Mouse (Mus musculus) lung, postnatal 0 days (tissue): ENCODE data around the gene Plagl1. TPM values are rescaled to one million over a fixed set of nuclear protein-coding genes. Genes with fewer than 3 reads are reported as not detected.
A peak's percentile ranks its signal among the peaks of the same experiment; 100 is the strongest.

Experiments
- ATAC-seq: fragments of 200-750 bp; cut with Nextera tagmentation; 2 replicates; pipeline ENCODE4 v1.8.0; 2017; ENCODE audit warnings: moderate library complexity
- DNase-seq: peaks from one replicate; pipeline ENCODE4 v3.0.0-alpha.2; 2016; ENCODE audit warnings: low spot score
- H3K27ac ChIP-seq: fragments of 300-500 bp; sonication (generic); 2 replicates; pipeline ENCODE4 v1.5.1; 2014; ENCODE audit warnings: antibody characterized with exemption, mild to moderate bottlenecking, low read length, mixed read lengths
- H3K27me3 ChIP-seq: fragments of 300-500 bp; sonication (generic); replicated peaks from 2 replicates; pipeline ENCODE4 v1.6.1; 2014; ENCODE audit warnings: low read length, mixed read lengths; ENCODE audit not compliant: insufficient read depth
- H3K36me3 ChIP-seq: fragments of 300-500 bp; sonication (generic); 2 replicates; pipeline ENCODE4 v1.6.1; 2014; ENCODE audit warnings: low read length, mixed read lengths; ENCODE audit not compliant: insufficient read depth
- H3K4me1 ChIP-seq: fragments of 300-500 bp; sonication (generic); 2 replicates; pipeline ENCODE4 v1.6.1; 2014; ENCODE audit warnings: antibody characterized with exemption, low read depth, low read length, mixed read lengths; ENCODE audit not compliant: insufficient read depth
- H3K4me2 ChIP-seq: fragments of 300-500 bp; sonication (generic); replicated peaks from 2 replicates; pipeline ENCODE4 v1.6.1; 2014; ENCODE audit warnings: low read depth, mild to moderate bottlenecking, low read length, moderate library complexity, mixed read lengths
- H3K4me3 ChIP-seq: fragments of 300-500 bp; sonication (generic); 2 replicates; pipeline ENCODE4 v1.5.1; 2014; ENCODE audit warnings: low read depth, low read length
- H3K9ac ChIP-seq: fragments of 300-500 bp; sonication (generic); replicated peaks from 2 replicates; pipeline ENCODE4 v1.6.1; 2014; ENCODE audit warnings: low read depth, mild to moderate bottlenecking
- H3K9me3 ChIP-seq: fragments of 300-500 bp; sonication (generic); 2 replicates; pipeline ENCODE4 v1.6.1; 2016; ENCODE audit warnings: low read length, mixed read lengths
- CTCF ChIP-seq: IDR thresholded peaks from 2 replicates; pipeline ENCODE4 v1.5.1; 2016; ENCODE audit warnings: antibody characterized with exemption, mild to moderate bottlenecking
- EP300 ChIP-seq: IDR thresholded peaks from 2 replicates; pipeline ENCODE4 v1.6.1; 2016; ENCODE audit warnings: antibody characterized with exemption, mild to moderate bottlenecking, control low read depth
- WGBS: fragments of 180-500 bp; shearing (Covaris S2); extraction: QIAGEN DNeasy Blood & Tissue Kit; methylation state at CpG from one replicate; pipeline ENCODE4 v1.1.7; 2014; 5-methylcytosine and 5-hydroxymethylcytosine counted together
- polyA plus RNA-seq: library from polyadenylated mRNA; unstranded; fragments of >200 nt; fragmentation: Nextera tagmentation; extraction: Ambion mirVana; gene quantifications from 2 replicates; pipeline ENCODE4 v1.2.1, GENCODE M21; 2015

Plagl1 gene
- polyA plus RNA-seq, 1 experiment from 2014 or later = 43.4 TPM

DNA sequence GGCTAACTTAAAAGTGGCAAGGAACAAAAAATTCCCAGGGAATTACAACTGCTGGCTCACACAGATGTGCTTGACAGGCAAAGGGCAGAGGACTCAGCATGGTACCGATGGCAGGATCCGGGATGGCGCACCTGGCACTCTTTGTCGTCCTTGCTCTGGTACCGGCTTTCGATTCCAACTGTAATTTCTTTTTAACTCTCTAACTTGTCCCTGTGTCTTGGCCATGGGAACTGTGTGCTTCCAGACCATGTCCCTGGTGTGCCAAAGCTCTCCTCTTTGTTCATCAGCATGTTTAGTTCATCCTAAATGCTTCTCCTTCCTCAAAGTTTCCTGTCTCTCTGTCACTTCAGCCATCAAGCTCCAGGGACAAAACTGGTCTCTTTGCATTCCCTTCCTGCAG lies 77.6 kb downstream of the Plagl1 start:
- TF ChIP-seq CTCF (no peak), EP300 (no peak)
- ATAC-seq = no peak
- no peaks in the 10 kb centered on the region for H3K27me3 ChIP-seq
- H3K9ac ChIP-seq = no peak overlapping the region
- H3K4me3 ChIP-seq = no peak overlapping the region
- DNase-seq = no peak
- H3K27ac ChIP-seq = no peak overlapping the region
- WGBS = 76% methylated on average over 6 of the region's 6 CpGs
- H3K4me2 ChIP-seq = no peak overlapping the region
- no peaks in the 10 kb centered on the region for H3K9me3 ChIP-seq
- H3K4me1 ChIP-seq = no peaks in the 10 kb centered on the region
- H3K36me3 ChIP-seq = no peaks in the 10 kb centered on the region

DNA sequence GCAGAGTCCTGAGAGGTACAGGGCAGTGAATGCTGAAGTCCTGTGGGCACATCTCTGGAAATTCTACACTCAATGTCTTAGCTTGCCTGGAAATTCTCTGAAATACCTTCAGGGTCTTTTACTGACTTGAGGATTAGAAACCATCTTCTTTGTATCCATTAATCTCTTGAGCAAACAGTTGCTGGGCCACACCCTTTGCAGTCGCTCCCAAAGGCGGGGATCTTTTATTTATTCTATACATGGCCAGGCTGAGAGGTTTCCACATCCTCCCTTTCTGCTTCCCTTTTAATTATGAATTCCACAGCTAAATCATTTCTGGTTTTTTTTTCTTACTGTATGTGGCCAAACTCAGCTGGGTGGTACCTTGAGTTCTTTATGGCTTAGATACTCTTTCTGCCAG lies 80.1 kb downstream of the Plagl1 start:
- 29% methylated on average over 2 of the region's 2 CpGs for WGBS
- Histone ChIP-seq H3K4me1 (no peaks in the 10 kb centered on the region), H3K27me3 (no peaks in the 10 kb centered on the region), H3K27ac (no peak overlapping the region), H3K9ac (no peak overlapping the region), H3K9me3 (no peaks in the 10 kb centered on the region), H3K4me2 (no peak overlapping the region), H3K4me3 (no peak overlapping the region), H3K36me3 (no peaks in the 10 kb centered on the region)
- no peak for DNase-seq
- ATAC-seq = no peak
- no peak for TF ChIP-seq CTCF
- TF ChIP-seq EP300 = no peak

DNA sequence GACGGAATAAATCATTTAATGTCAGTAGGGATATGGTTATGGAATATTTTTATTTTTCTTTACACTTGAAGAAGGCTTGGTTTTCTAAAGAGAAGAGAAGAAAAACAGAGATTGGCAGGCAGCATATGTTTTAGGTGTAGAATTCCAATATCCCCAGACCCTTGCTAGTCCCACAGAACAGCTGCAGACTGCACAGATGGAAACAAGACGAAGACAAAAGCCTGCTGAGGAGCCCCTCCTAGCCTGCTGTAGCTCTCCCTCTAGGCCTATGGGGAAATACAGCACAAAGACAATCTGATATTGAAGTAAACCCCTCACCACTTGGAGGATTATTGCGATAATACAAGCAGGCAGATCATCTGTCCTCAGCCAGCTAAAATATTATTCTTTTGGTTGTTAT lies 90.1 kb downstream of the Plagl1 start:
- no peaks in the 10 kb centered on the region for H3K36me3 ChIP-seq
- ATAC-seq (no peak), DNase-seq (no peak)
- no peaks in the 10 kb centered on the region for H3K27me3 ChIP-seq
- WGBS = 85% methylated on average over 3 of the region's 3 CpGs
- H3K4me1 ChIP-seq = no peaks in the 10 kb centered on the region
- TF ChIP-seq CTCF (no peak), EP300 (no peak)
- H3K27ac ChIP-seq = no peak overlapping the region
- H3K9me3 ChIP-seq = no peaks in the 10 kb centered on the region
- no peak overlapping the region for H3K4me2 ChIP-seq
- no peak overlapping the region for H3K9ac ChIP-seq
- no peak overlapping the region for H3K4me3 ChIP-seq

DNA sequence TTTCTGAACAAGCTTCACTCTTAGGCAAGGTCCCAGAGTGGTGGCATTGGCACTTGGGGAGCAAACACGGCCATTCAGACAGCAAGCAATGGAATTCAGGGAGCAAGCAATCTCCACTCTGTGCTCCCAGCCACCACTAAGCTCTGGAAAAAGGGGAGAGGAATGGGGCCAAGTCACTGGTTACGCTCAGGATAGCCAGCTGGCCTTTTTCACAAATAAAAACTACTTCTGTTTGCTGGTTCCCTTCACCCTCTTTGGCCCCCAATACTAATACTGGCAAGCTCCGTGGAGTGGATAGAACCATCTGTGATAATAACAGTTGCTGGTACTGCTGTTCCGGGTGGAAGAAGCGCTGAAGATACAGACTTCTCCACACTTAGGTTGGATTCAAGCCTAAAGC lies 91.0 kb downstream of the Plagl1 start:
- WGBS = 54% methylated on average over 5 of the region's 5 CpGs
- DNase-seq = peak; percentile 49

DNA sequence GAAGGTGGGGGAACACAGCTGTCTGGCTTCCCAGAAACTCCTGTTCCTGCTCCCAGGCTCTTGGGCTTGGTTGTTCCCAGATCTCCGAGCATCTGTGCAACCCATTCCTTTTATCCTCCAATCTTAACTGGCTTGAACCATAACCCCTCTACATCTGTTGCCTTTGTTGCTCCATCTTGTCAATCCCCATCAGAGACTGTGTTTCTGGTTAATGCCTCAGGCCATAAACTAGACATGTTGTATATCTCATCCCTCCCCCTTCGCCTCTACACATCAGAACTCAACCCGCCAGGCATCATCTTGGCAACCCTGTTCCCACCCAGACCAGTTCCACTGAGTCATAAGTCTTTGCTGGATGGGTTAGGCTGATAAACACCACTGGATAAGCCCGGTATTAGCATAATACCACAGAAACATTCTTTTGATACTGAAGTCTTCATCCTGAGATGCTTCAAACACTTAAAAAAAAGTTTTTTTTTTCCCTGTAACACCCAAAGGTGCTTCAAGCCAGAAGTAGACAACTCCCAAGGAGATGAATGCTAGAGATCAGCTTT lies 92.6 kb downstream of the Plagl1 start:
- Histone ChIP-seq H3K27me3 (no peaks in the 10 kb centered on the region), H3K27ac (no peak overlapping the region), H3K4me1 (no peaks in the 10 kb centered on the region), H3K4me3 (no peak overlapping the region), H3K4me2 (no peak overlapping the region), H3K36me3 (no peaks in the 10 kb centered on the region), H3K9me3 (no peaks in the 10 kb centered on the region), H3K9ac (no peak overlapping the region)
- ATAC-seq (no peak), DNase-seq (no peak)
- TF ChIP-seq CTCF = no peak
- TF ChIP-seq EP300 = no peak
- 85% methylated on average over 4 of the region's 4 CpGs for WGBS

More for the DNA sequence above, 91.0 kb downstream of the Plagl1 start:
- Histone ChIP-seq H3K9me3 (no peaks in the 10 kb centered on the region), H3K27ac (no peak overlapping the region), H3K4me3 (no peak overlapping the region), H3K4me2 (no peak overlapping the region), H3K9ac (no peak overlapping the region), H3K36me3 (no peaks in the 10 kb centered on the region), H3K27me3 (no peaks in the 10 kb centered on the region), H3K4me1 (no peaks in the 10 kb centered on the region)
- TF ChIP-seq CTCF (no peak), EP300 (no peak)
- ATAC-seq = peak; percentile 58

DNA sequence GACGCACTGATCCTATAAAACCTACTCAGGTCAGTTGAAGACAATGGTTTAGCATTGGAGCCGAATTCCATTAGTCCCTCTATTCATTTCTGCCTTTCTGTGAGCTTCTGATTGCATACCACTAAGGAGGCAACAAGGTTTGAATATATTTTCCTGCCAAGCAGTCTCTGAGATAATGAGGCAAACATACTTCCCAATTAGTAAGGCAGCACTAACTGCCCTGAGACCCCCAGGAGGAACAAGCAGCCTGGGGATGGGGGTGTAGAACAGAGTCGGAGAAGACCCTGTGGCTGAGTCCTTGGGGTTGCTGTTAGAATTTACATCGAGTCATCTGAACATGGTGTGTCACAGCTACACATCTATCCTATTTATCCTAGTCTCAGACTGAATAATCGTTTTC lies 95.1 kb downstream of the Plagl1 start:
- Histone ChIP-seq H3K27me3 (no peaks in the 10 kb centered on the region), H3K36me3 (no peaks in the 10 kb centered on the region), H3K4me3 (no peak overlapping the region), H3K4me1 (no peaks in the 10 kb centered on the region), H3K9me3 (no peaks in the 10 kb centered on the region), H3K9ac (no peak overlapping the region), H3K27ac (no peak overlapping the region), H3K4me2 (no peak overlapping the region)
- DNase-seq = no peak
- WGBS = 85% methylated on average over 5 of the region's 5 CpGs
- no peak for TF ChIP-seq CTCF
- no peak for TF ChIP-seq EP300
- no peak for ATAC-seq

DNA sequence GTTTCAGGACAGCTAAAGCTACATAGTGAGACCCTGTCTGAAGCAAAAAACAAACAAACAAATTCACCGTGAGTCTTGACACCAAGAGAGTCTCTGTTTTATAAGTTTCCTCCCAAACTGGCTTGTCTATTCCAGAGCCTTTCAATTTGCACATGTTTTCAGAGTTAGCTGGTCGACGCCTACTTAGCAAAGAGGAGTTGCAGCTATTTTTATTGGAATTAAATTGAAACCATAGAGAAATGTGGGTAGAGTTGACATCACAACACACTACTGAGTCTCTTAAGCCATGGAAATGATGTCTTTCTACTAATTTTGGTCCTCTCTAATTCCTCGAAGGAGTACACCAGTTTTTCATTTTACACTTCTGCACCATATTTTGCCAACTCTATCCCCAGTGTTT lies 100.6 kb downstream of the Plagl1 start:
- H3K4me2 ChIP-seq = no peak overlapping the region
- 92% methylated on average over 4 of the region's 4 CpGs for WGBS
- no peaks in the 10 kb centered on the region for H3K27me3 ChIP-seq
- H3K36me3 ChIP-seq = no peaks in the 10 kb centered on the region
- H3K9me3 ChIP-seq = no peaks in the 10 kb centered on the region
- DNase-seq (no peak), ATAC-seq (no peak)
- no peak overlapping the region for H3K27ac ChIP-seq
- no peak overlapping the region for H3K4me3 ChIP-seq
- no peaks in the 10 kb centered on the region for H3K4me1 ChIP-seq
- no peak overlapping the region for H3K9ac ChIP-seq
- no peak for TF ChIP-seq CTCF
- no peak for TF ChIP-seq EP300
